Mouse (Mus musculus) skeletal muscle tissue, adult 2 months (tissue): ENCODE measurements around the gene Prkab2.

Experiments
- DNase-seq: peaks from one replicate; pipeline ENCODE4 v3.0.0-alpha.2; 2012; ENCODE audit warnings: low read depth, low spot score

Gene Prkab2

DNA sequence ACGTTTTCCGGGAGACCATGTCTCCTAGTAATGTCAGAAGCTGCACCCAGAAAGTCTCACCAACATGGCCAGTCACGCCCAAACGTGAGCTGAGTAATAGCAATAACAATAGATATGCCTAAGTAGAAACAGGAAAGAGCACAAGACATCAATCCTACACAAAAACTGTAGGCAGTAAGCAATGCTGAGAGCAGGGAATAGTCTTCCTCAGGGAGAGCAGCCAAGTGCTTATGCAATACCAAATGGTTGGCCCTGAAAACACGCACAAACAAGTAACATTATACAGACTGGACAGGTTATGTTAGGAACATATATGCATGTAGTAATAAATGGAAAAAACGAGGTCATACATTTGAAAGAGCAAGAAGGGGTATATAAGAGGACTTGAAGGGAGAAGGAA lies 8.5 kb upstream of the Prkab2 start:
- DNase-seq: no peak

DNA sequence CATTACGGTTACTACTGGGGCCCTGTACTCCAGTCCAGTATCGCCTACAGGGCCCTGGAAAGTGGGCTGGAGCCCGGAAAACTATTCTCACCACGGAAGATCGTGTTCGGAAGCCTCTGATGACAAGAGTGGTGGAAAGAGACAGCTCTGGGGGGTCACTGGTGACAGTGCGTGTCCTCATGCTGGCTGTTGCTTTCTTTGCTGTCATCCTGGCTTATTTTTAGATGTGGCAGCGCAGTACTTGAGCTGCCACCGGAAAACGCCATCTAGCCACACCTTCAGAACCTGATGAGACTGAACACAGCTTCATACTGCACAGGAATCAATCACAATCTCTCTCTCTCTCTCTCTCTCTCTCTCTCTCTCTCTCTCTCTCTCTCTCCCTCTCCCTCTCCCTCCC lies 6.4 kb upstream of the Prkab2 start:
- DNase-seq: peak; percentile 51

DNA sequence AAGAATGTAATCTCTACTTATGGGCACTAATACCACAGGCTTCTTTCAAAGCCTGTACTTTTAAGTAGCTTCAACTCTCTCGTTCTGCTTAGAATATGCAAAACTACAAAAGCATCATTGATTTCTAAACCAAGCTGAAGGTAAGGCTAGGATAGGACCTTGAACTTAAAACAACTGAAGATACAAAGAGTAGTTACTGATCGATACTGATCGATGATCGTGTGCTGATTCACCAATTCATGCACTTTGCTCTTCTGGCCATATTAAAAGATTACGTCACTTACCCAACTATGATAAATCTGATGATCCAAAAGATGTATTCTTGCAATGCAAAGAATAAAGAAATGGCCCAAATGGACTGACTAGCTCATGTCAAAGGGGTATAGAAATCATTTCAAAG lies 4.2 kb upstream of the Prkab2 start:
- no peak for DNase-seq

DNA sequence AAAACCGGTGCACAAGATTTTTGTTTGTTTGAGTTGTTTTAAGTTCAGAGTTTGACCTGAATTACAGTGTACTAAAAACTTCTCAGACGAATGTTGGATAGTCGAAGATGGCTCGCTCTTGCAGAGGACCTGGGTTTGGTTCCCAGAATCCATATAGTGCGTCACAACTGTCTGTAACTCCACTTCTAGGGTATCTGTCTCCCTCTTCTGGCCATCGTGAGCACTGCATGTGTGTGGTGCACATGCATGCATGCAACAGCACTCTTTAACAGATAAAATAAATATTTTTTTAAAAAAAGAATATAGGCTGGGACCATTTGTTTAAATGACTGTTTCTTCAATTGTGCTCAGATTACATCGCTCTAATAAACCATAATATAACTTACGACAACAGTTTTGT lies 3.1 kb upstream of the Prkab2 start:
- DNase-seq: no peak

DNA sequence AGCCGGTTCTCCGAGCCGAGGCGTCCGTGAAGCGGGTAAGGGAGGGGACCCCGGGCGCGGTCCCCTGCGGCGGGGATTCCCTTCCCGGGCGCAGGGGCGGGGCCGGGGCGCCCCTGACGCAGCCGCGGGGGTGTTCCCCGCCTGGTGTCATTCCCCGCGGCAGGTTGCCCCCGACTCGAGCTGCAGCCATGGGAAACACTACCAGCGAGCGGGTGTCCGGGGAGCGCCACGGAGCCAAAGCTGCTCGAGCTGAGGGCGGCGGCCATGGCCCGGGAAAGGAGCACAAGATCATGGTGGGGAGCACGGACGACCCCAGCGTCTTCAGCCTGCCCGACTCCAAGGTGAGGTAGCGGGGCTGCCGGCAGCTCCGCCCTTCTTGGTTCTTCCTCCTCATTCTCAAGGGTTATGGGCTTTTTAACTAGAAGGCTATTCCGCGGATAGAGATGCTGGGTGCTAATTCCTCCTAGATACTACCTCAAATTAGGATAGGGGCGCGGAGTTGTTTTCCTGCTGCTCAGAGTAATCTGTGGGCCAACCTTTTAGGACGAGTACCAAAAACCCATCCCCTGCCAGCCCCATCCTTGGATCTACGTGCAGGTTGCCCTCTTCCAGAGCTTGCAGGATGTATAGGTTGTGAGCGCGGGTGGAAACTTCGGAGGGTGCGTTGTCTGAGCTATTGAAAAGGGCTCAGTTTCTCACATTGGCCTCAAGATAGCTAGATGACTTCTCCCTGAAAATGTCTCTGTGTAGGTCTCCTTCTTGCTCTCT lies 617 bp downstream of the Prkab2 start:
- no peak for DNase-seq

DNA sequence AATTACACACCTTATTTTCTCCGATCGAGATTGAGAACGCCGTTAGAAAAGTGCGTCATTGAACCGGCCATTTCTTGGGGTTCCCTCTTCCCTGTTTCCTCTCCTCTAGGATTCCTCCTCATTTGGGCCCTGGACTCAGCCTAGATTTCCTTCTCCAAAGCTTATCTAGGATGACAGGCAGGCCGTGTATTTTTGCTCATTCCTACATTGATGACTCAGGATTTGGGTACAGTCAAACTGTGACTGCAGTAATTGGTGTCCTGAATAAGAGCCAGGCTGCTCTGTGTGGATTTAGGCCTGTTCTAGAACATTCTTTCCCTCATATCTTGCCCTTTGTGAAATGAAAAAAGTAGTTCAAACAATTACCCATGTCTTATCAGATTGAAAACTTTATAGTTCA lies 1.8 kb downstream of the Prkab2 start:
- no peak for DNase-seq

DNA sequence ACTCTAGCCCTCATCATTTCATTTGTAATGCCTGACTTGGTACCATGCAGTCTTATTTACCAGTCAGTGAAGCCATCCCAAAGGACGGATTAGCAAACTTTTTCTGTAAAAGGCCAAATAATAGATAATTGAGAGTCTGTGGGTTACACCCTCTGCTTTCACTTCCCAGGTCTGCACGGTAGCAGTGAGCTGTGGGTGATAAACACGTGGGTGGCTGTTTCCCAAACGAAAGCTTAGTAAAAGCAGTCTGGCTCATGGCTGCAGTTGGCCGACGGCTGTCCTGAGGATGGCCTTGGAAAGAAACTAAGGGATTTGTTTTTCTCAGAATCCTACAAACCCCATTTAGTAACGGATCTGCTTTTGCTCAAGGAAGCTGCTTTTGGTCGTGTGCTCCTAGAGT lies 3.2 kb downstream of the Prkab2 start:
- DNase-seq: no peak

DNA sequence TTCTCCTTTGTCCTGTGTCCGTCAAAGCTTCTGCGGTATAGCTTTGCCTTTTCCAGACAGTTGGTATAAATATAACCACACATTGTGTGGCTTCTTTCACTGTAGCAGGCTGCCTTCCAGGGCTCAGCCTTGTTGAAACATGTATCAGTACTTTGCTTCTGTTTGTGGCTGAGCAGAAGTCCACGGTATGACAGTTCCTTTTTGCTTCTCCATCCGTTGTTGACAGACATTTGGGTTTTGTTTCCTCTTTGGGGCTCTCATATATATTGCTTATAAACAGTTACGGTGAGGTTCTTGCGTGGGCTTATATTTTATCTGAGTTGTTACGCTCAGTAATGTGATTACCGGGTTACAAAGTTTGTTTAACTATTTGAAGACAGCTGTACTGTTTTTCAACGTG lies 7.5 kb downstream of the Prkab2 start:
- DNase-seq: no peak

DNA sequence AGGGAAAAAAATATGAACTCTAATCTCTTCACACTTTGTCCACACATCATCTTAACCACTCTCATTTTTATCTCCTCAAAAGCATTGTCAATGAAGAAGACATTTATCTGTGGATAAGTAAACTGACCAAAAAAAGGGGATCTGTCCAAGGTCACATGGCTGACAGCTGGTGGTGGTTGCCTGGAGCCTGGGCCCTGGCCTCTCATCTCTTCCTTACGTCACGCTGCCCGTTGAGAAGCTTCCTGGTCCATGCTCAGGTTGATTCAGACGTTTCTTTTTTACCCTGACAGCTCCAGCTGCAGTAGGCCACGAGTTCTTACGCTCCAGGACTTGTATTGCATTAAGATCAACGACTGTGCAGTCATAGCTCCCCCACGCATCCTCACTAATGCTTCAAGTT lies 8.2 kb downstream of the Prkab2 start:
- no peak for DNase-seq

DNA sequence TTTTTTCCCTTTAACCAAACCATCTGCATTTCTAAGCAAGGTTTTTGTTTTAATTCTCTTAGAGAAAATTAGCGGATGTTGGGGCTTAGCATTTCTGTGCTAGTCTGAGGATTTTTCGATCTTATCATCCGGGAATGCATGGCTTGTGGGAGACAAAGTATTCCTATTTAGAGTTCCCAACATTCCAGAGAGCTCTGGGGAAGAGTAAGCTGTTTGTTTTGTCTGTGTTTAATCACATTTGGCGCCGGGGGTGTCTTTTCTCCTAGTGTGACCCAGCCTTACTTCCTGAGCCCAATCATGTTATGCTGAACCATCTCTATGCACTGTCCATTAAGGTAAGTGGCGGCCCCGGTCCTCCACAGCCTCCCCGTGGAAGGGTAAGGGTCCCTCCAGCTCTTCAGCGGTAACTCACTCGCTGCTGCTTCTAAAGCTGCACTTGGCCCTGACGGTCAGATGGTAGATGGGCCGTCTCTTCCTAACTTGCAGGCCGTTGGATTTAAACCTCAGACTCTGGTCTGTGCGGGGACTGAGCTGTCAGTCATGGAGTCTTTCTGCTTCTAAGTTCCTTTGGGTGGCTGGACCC lies 9.2 kb downstream of the Prkab2 start:
- no peak for DNase-seq

DNA sequence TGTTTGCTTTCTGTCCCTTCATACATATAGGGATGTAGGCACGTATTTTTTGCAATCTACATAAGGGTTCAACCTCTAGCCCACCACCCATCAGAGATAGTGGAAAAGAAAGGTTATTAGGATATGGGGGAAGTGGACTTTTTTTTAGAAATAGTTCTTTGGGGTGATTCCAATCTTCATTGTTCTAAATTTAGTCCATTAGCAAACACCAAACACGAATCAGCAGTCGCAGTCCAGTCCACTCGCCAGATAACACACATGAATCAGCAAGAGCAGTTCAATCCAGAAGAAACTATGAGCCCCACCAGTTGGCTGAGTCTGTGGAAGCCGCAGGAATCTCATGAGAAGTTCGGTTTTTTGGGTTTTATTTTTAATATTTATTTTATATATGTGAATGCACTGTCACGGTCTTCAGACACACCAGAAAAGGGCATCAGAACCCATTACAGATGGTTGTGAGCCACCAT lies 16.7 kb downstream of the Prkab2 start, which contains the start of gene Gm17651:
TSS of gene Gm17651 (minus strand) at position 51 of the 467 bp plus-strand sequence.
- DNase-seq: no peak

DNA sequence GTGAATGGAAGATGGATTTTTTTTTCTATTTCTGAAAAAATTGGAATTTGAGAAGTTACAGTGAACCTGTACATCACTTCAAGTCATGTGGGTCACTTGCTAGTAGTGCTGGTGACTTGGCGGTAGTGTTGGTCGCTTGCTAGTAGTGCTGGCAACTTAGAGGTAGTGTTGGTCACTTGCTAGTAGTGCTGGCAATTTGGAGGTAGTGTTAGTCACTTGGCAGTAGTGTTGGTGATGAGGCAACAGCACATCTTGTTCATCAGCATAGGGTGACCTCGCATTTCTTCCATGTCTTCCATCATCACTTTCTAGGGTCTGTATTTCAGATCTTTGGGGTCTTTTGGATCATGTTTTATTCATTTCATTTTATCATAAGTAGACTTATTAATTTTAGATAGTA lies 18.1 kb downstream of the Prkab2 start:
- no peak for DNase-seq

DNA sequence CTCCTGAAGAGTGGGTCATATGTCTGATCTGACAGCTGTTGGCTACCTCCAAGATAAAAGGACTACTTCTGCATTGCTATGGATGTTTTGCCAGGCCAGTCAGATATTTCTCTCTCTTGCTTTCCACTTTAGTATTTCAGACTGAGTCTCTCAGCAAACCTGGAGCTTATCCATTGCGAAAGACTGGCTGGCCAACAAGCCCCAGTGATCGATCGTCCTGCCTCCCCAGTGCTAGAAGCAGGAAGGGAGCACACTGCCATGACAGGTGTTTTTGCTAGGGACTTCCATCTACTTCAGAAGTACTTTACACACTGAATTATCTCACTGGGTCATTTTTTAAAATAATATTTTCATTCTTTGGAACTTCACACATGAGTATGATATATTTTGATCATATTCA lies 20.4 kb downstream of the Prkab2 start:
- DNase-seq: no peak

DNA sequence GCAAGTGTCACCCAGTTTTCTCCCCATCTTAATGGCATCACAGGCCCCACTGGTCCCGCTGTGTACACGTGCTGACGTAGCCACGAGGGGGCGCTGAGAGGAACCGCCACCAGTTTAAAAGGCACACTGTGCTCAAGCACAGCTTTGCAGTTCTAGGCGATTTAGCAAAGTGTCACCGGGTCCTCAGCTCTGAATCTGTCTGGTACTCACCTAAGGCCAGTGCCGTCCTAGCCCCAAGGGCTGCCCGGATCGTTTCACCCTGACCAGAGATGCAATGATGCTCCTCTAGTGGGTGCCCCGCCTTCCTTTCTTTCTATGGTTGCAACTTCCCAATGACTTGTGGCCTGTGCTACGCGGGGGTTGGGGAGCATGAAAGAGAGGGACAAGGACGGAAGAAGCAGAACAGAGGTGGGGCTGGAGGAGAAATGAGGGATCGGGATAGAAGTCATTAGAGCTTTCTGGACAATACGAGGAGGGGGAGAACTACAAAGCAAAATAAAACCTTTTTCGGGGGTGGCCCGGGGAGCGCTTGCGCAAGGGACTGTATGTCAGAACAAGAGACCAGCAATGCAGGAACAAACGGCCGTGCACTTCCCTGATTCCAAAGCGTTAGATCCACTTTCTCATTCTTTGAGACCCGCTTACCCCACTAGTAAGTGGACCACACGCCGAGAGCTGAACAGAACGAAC lies 22.8 kb downstream of the Prkab2 start:
- no peak for DNase-seq

DNA sequence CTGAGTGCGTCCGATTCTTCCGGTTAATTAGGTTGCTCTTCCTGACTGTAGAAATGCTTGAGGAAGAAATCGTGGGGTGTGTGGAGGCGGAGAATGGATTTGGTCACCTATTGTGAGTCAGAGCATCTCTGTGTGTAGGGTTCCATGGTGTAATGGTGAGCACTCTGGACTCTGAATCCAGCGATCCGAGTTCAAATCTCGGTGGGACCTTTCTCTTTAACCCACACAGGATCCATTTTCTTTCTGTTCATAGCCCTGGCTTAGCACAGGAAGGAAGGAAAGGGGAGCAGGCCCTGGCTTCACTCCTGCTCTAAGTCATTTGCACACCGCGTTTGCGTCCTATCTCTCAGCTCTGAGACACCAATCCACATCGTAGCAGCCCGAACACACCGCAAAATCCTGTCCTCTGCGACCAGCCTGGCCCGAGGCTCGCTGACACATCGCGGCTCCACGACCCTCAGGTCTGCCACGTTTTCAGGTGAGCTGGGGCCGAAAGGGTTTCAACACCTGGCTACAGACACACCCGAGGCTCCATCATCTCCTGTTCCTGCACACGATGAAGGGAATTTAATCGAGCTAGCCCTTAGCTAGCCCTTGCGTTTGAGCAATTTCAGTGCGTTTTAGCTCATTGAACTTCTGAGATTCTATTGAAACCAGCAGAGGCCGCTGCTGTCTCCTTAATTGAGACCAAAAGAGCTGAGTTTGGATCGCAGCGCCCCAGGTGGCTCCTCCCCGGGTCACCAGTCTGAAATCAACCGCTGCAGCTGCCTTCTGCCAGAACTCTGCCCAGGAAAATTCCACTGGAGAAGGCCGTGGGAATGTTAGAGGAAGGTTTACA lies 23.5 kb downstream of the Prkab2 start:
- no peak for DNase-seq

DNA sequence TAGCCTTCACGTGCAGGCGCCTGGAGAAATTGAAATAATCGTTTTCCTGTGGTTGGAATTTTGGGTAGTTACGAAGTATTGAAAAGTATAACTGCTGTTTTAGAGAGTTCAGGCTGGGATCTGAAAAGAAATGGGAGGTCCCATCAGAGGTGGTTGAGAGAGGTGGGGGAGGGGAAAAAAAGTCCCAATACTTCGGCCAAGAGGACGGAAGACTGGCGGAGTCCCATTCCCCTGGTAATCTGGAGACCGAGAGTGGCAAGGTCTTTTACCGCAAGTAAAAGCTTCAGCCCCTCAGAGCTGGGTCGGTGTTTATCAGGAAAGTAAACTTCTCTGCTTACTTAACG lies 24.1 kb downstream of the Prkab2 start:
- DNase-seq: no peak

DNA sequence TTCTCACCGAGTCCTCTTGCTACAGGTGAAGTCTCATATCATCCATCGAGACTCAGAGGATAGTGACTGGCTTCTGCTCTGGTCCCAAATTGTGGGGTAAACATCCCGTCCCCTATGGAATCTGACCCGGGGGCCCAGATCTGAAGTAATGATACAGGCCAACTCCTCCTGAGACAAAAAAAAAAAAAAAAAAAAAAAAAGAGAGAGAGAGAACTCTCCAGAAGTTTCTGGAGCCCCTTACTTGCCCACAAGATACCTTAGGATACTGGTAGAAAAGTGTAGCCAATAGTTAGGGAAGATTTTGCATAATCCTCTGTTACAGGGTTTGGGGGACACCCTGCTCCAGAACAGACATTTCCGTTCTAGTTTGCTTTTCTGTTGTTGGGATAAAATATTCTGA lies 24.6 kb downstream of the Prkab2 start:
- DNase-seq: no peak

DNA sequence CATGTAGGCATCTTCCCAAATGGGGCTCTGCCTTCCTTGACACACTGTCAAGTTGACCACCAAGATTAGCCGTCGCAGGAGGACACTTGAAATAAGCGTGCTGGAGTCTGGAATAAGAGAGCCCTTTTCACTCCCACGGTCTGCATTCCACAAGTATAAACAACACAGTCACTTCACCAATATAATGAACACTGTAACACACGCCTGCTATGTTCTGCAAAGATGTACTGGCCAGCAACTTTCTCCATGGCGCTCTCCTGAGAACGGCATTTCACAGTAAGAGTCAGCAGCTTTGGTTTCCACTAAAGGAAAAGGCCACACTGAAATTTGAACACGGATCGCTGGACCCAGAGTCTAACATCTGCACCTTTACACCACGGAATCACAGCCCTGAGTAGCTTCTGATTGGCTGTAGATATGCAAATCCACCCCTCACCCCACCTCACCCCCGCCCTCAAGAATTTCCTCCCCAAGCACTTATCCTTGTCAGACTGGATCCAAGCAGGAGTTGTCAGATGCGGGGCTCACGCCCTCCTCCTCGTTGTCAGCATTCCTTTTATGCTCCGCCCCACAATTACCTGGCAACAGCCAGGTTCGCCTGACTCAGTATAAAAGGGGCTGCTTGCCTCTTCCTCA lies 25.7 kb downstream of the Prkab2 start:
- DNase-seq: no peak

DNA sequence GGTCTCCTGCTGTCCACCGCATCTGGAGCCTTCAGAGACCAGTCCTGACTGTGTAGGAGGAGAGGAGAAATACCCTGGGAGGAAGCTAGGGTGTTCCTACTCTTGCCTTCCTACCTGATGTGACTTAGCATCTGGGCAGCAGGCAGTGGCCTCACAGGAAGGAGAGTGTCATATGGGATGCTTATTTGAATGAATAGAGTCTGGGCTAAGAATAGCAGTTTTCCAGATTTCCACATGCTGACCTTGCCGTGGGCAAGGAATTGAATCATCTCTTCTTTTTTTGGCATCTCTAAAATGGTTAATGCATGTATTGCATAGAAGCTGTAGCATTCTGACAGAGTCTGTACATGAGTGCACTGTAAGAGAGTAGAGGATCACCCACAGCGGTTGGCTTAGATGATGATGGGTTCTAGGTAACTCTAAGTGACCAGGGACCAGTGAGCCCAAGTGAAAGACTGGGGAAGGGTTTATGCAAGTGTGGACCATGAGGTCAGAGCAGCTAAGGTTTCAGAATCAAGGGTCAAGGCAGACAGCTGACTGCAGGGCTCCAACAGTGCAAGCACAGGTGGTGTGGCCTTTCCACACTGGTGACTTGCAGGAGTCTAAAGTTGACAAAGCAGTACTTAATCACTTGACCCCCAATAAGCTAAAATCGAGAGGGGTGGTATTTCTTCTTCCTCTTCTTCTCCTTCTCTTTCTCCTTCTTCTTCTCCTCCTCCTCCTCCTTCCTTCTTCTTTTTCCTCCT lies 28.6 kb downstream of the Prkab2 start:
- no peak for DNase-seq

DNA sequence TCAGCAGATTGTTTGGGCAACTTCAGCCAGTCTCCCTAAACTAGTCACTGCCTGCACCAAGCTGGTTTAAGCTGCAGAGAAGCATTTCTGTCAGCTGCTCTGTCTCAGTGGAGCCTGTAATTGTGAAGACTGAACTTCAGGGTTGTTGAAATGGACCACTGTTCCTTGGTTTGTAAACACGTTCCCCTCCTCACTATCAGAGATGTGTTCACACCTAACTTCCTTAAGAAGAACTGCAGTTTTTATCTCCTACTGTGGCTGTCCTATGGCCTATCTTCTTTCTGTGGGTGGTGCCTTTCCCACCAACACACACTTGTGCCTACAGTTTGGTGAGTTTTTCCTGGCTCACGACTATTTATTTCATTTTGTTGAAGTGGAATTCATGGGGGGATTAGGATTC lies 31.3 kb downstream of the Prkab2 start:
- DNase-seq: no peak

DNA sequence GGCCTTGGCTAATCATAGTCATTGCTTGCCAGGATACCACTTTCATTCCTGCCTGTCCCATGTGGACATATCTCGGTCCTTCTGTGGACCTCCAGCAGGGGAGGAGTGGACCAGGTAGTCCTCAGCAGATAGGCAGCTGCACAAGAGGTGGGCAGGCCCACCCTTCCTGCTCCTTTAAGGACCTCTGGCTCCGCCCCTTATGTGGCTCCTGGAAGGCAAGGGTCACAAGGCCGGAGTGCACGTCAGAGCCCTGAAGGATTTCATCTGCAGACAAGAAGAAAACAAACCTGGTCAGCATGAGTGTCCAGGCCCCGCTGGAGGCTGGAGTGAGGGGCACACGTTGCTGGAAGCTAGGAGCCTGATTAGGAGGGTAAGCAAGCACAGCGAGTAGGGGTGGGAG lies 32.6 kb downstream of the Prkab2 start:
- DNase-seq: no peak
